Mouse (Mus musculus) lung, adult 2 months (tissue): ENCODE data around the gene Inca1.

Experiments used
- CTCF ChIP-seq: fragments of 200-500 bp; IDR thresholded peaks from 2 replicates; pipeline ENCODE4 v1.5.1; 2011; ENCODE audit warnings: mild to moderate bottlenecking, low read length, control low read depth; ENCODE audit not compliant: insufficient read depth
- POLR2A ChIP-seq: fragments of 200-500 bp; IDR thresholded peaks from 2 replicates; pipeline ENCODE4 v1.6.1; 2011; ENCODE audit warnings: low read depth, mild to moderate bottlenecking, control low read depth, low read length, borderline replicate concordance; ENCODE audit errors: extremely low read depth

GRCm38 (mm10) chr11:70654198-70654922 is 45.6 kb downstream of the Inca1 start, which contains the start of gene Pfn1:
- peak; percentile 89 for TF ChIP-seq POLR2A
- no peak for TF ChIP-seq CTCF
